Mouse (Mus musculus): ENCODE results near the gene Ripor1. TPM values are rescaled to one million over a fixed set of nuclear protein-coding genes. Genes with fewer than 3 reads are reported as not detected.

Gene Ripor1
- total and polyA plus RNA-seq, 3 experiments: 0.24 to 7.2 (median 1.7) TPM

DNA sequence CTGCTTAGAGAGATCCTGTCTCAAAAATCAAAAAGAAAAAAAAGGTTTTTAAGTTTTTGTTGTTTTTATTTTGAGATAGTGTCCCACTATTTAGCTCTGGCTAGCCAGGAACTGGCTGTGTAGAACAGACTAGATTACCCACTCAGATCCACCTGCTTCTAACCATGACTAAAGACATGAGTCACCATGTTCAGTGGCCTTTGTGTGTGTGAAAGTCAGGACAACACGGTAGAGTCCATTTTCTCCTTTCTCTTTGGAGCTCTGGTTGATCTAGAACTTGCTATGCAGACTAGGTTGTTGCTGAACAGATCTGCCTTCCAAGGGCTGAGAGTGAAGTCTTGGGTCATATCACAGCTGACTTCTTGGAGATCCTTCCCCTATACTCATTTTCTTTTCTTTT, 34.8 kb downstream of the Ripor1 start:
- Histone ChIP-seq H3K9ac (ENCODE audit: insufficient read depth, low read depth) (peak overlapping the region; percentile 31; the same call in 1 of the 2 replicates), H3K27ac (ENCODE audit: insufficient read depth, low read depth) (peak overlapping the region; percentile 60), H3K9me3 (replicated peaks; ENCODE audit: low read length) (no peaks in the 10 kb centered on the region), H3K79me2 (replicated peaks; ENCODE audit: control insufficient read depth, extremely low read depth, insufficient read depth, poor library complexity, severe bottlenecking) (peaks cover 69% of the 10 kb centered on the region), H3K4me1 (ENCODE audit: control insufficient read depth in 1 of 2, insufficient read depth in 2 of 2) (peaks cover under 1 to 48% of the 10 kb centered on the region in 2 experiments; a peak in 3 of 4 replicates), H3K36me3 (replicated peaks in 1 of 2; ENCODE audit: control insufficient read depth in 1 of 2, insufficient read depth in 1 of 2, low read length in 1 of 2) (peaks cover 4 to 20% of the 10 kb centered on the region in 2 experiments), H3K27me3 (replicated peaks) (no peaks in the 10 kb centered on the region), H3K4me3 (replicated peaks in 1 of 3; ENCODE audit: low read depth in 2 of 3, low read length in 2 of 3, poor library complexity in 1 of 3) (no peak overlapping the region), H3K4me2 (ENCODE audit: insufficient read depth, low read depth, poor library complexity, severe bottlenecking) (peak overlapping the region; percentile 6; the same call in 1 of the 2 replicates)
- dilution Hi-C loops (cut with MboI; ENCODE audit: extremely low pct_ligation_motif_present, extremely low pct_unique_long_range_greater_than_20kb, low sequenced_read_pairs) (no loop called here), in situ Hi-C loops (cut with MboI; ENCODE audit: low pct_ligation_motif_present, low pct_unique_long_range_greater_than_20kb, low sequenced_read_pairs) (loop anchor here (5.0 kb wide), 1 partner anchor 47 kb away; the partner anchor contains the start of gene Carmil2)
- TF ChIP-seq ELF1 (IDR thresholded peaks at IDR 0.05; ENCODE audit: low read depth, low read length): peak; percentile 16; the same call in 1 of the 2 replicates
- no peak for TF ChIP-seq MYC (IDR thresholded peaks at IDR 0.05; ENCODE audit: low read depth, low read length)
- TF ChIP-seq CHD1 (IDR thresholded peaks at IDR 0.05; ENCODE audit: low read depth, low read length): 0 out of 2 replicates have a peak, but pooled peaks have one; percentile 6
- TF ChIP-seq ZNF384 (IDR thresholded peaks at IDR 0.05; ENCODE audit: low read depth, low read length): 0 out of 2 replicates have a peak, but pooled peaks have one; percentile 60
- TF ChIP-seq ETS1 (conservative IDR thresholded peaks at IDR 0.05; ENCODE audit: low read depth, low read length): no peak
- DNase-seq (ENCODE audit: extremely low read depth): no peak

DNA sequence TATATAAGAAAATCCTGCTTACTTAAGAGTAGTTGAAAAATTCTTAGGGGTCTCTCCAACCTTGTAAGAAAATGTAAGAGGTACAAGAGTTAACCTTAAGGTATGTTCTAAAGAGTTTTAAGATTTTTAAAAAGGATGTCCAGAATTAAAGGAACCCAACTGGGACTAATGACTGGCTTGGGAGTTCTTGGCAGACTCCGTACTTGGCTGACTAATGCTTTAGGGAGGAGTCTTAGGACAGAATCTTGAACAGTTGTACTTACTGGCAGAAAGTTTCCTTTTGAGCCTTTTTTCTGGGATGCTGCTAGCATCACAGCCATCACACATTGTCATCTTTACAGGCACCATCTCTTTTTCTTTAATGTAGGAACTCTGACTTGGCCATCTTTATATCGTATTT, 35.5 kb downstream of the Ripor1 start:
- Histone ChIP-seq H3K4me2 (ENCODE audit: insufficient read depth, low read depth, poor library complexity, severe bottlenecking) (no peak overlapping the region), H3K79me2 (replicated peaks; ENCODE audit: control insufficient read depth, extremely low read depth, insufficient read depth, poor library complexity, severe bottlenecking) (peaks cover 67% of the 10 kb centered on the region), H3K4me1 (ENCODE audit: control insufficient read depth in 1 of 2, insufficient read depth in 2 of 2) (peaks cover 0 to 44% of the 10 kb centered on the region in 2 experiments; a peak in 3 of 4 replicates), H3K27me3 (replicated peaks) (no peaks in the 10 kb centered on the region), H3K9ac (ENCODE audit: insufficient read depth, low read depth) (peak overlapping the region; percentile 24; the same call in 1 of the 2 replicates), H3K4me3 (replicated peaks in 1 of 3; ENCODE audit: low read depth in 2 of 3, low read length in 2 of 3, poor library complexity in 1 of 3) (no peak overlapping the region), H3K27ac (ENCODE audit: insufficient read depth, low read depth) (no peak overlapping the region), H3K9me3 (replicated peaks; ENCODE audit: low read length) (no peaks in the 10 kb centered on the region), H3K36me3 (replicated peaks in 1 of 2; ENCODE audit: control insufficient read depth in 1 of 2, insufficient read depth in 1 of 2, low read length in 1 of 2) (peaks cover 7 to 26% of the 10 kb centered on the region in 2 experiments)
- in situ Hi-C loops (cut with MboI; ENCODE audit: low pct_ligation_motif_present, low pct_unique_long_range_greater_than_20kb, low sequenced_read_pairs) (no loop called here), dilution Hi-C loops (cut with MboI; ENCODE audit: extremely low pct_ligation_motif_present, extremely low pct_unique_long_range_greater_than_20kb, low sequenced_read_pairs) (no loop called here)
- DNase-seq (ENCODE audit: extremely low read depth): no peak
- TF ChIP-seq ELF1 (IDR thresholded peaks at IDR 0.05; ENCODE audit: low read depth, low read length) (no peak), ZC3H11A (IDR thresholded peaks at IDR 0.05; ENCODE audit: low read depth, low read length) (no peak), SIN3A (IDR thresholded peaks at IDR 0.05; ENCODE audit: low read length) (no peak), POLR2A (IDR thresholded peaks at IDR 0.05; ENCODE audit: low read depth, low read length) (no peak), POLR2AphosphoS2 (IDR thresholded peaks at IDR 0.05; ENCODE audit: low read depth, low read length) (no peak), MAZ (IDR thresholded peaks at IDR 0.05; ENCODE audit: low read depth, low read length) (no peak), HCFC1 (IDR thresholded peaks at IDR 0.05; ENCODE audit: low read depth, low read length) (no peak), ZKSCAN1 (IDR thresholded peaks at IDR 0.05; ENCODE audit: borderline replicate concordance, low read depth, low read length) (no peak), PAX5 (IDR thresholded peaks at IDR 0.05; ENCODE audit: low read length) (no peak), CTCF (conservative IDR thresholded peaks at IDR 0.05 in 1 of 2, IDR thresholded peaks at IDR 0.05 in 1 of 2; ENCODE audit: low read depth in 2 of 2, low read length in 2 of 2) (no peak)

DNA sequence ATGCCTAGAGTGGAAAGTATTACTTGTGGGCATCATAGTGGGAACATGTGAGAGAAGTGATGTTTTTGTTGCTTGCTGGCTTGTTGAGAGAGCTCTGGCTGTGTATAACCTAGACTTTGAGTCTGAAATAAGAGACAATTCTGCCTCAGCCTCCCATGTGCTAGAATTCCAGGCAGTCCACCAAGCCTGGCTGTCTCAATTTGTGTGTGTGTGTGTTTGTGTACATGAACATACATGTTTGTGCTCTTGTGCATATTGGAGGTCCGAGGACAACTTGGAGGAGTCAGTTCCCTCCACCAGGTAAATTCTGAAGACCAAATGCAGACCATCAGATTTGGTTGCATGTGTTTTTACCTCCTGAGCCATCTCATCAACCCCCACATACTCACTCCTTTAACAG, 40.1 kb downstream of the Ripor1 start:
- no peak overlapping the region for H3K4me3 ChIP-seq (replicated peaks in 1 of 3; ENCODE audit: low read depth in 2 of 3, low read length in 2 of 3, poor library complexity in 1 of 3)
- no peak overlapping the region for H3K4me2 ChIP-seq (ENCODE audit: insufficient read depth, low read depth, poor library complexity, severe bottlenecking)
- in situ Hi-C loops (cut with MboI; ENCODE audit: low pct_ligation_motif_present, low pct_unique_long_range_greater_than_20kb, low sequenced_read_pairs): no loop called here
- dilution Hi-C loops (cut with MboI; ENCODE audit: extremely low pct_ligation_motif_present, extremely low pct_unique_long_range_greater_than_20kb, low sequenced_read_pairs): no loop called here
- no peaks in the 10 kb centered on the region for H3K9me3 ChIP-seq (replicated peaks; ENCODE audit: low read length)
- no peak overlapping the region for H3K9ac ChIP-seq (ENCODE audit: insufficient read depth, low read depth)
- H3K36me3 ChIP-seq (replicated peaks in 1 of 2; ENCODE audit: control insufficient read depth in 1 of 2, insufficient read depth in 1 of 2, low read length in 1 of 2): peaks cover 21 to 55% of the 10 kb centered on the region in 2 experiments
- H3K27me3 ChIP-seq (replicated peaks): no peaks in the 10 kb centered on the region
- peaks cover 0 to 25% of the 10 kb centered on the region in 2 experiments; a peak in 1 of 4 replicates for H3K4me1 ChIP-seq (ENCODE audit: control insufficient read depth in 1 of 2, insufficient read depth in 2 of 2)
- H3K79me2 ChIP-seq (replicated peaks; ENCODE audit: control insufficient read depth, extremely low read depth, insufficient read depth, poor library complexity, severe bottlenecking): peaks cover 62% of the 10 kb centered on the region
- no peak for DNase-seq (ENCODE audit: extremely low read depth)
- H3K27ac ChIP-seq (ENCODE audit: insufficient read depth, low read depth): no peak overlapping the region
- TF ChIP-seq E2F4 (IDR thresholded peaks at IDR 0.05; ENCODE audit: insufficient replicate concordance, low read depth, low read length) (no peak), NELFE (IDR thresholded peaks at IDR 0.05; ENCODE audit: low read depth, low read length) (no peak), JUN (IDR thresholded peaks at IDR 0.05; ENCODE audit: insufficient read depth, low read depth, low read length) (no peak), MEF2A (IDR thresholded peaks at IDR 0.05; ENCODE audit: borderline replicate concordance, low read depth, low read length) (no peak), MAX (IDR thresholded peaks at IDR 0.05; ENCODE audit: low read length) (no peak), SMC3 (IDR thresholded peaks at IDR 0.05; ENCODE audit: low read depth, low read length) (no peak), PAX5 (IDR thresholded peaks at IDR 0.05; ENCODE audit: low read length) (no peak), MAZ (IDR thresholded peaks at IDR 0.05; ENCODE audit: low read depth, low read length) (no peak), MXI1 (IDR thresholded peaks at IDR 0.05; ENCODE audit: low read depth, low read length) (no peak), JUND (conservative IDR thresholded peaks at IDR 0.05; ENCODE audit: low read depth, low read length) (no peak), ZMIZ1 (IDR thresholded peaks at IDR 0.05; ENCODE audit: low read depth, low read length) (no peak), ETS1 (conservative IDR thresholded peaks at IDR 0.05; ENCODE audit: low read depth, low read length) (no peak), RAD21 (IDR thresholded peaks at IDR 0.05; ENCODE audit: low read depth, low read length) (no peak), IRF4 (IDR thresholded peaks at IDR 0.05; ENCODE audit: low read depth, low read length) (no peak), ZNF384 (IDR thresholded peaks at IDR 0.05; ENCODE audit: low read depth, low read length) (no peak), SIN3A (IDR thresholded peaks at IDR 0.05; ENCODE audit: low read length) (no peak), MYC (IDR thresholded peaks at IDR 0.05; ENCODE audit: low read depth, low read length) (no peak), POLR2A (IDR thresholded peaks at IDR 0.05; ENCODE audit: low read depth, low read length) (no peak)

All from CH12.LX (cell line).